Mouse (Mus musculus): ENCODE results near the gene Ldb1.

- TF ChIP-seq TAL1 (IDR thresholded peaks at IDR 0.05; ENCODE audit: low read length) (no peak), GATA1 (IDR thresholded peaks at IDR 0.05; ENCODE audit: low read length) (no peak)
Measured at GRCm38 (mm10) chr19:45993981-45994737, 50.9 kb downstream of the Ldb1 start.

Measured in erythroblast, embryonic 14.5 days (primary cell).